Mouse (Mus musculus): ENCODE measurements at regions not wholly inside any gene's neighbourhood (a gene's known extent, or its start where the extent isn't known, plus 50 kb on each side); places are given as distances from the start of the nearest gene placed in this dataset.

GRCm38 (mm10) chr10:37310266-37310945, 171.7 kb upstream of the Marcks start:
- TF ChIP-seq CTCF (IDR thresholded peaks at IDR 0.05; ENCODE audit: borderline replicate concordance, control insufficient read depth, extremely low read depth, insufficient read depth, low read length, poor library complexity): no peak
- TF ChIP-seq POLR2A (IDR thresholded peaks at IDR 0.05; ENCODE audit: control insufficient read depth, extremely low read depth, insufficient read depth, low read length, poor library complexity): no peak

Data from thymus, adult 2 months (tissue).